Mouse (Mus musculus) lung, embryonic 14.5 days (tissue): ENCODE measurements around the gene Arpin. TPM values are rescaled to one million over a fixed set of nuclear protein-coding genes. Genes with fewer than 3 reads are reported as not detected.

ENCODE experiments used
- ATAC-seq: fragments of 200-750 bp; cut with Nextera tagmentation; 2 replicates; pipeline ENCODE4 v1.8.0; 2017; ENCODE audit warnings: mild to moderate bottlenecking, moderate TSS enrichment, moderate library complexity; ENCODE audit not compliant: insufficient read depth
- DNase-seq: peaks from one replicate; pipeline ENCODE4 v3.0.0-alpha.2; 2015
- H3K27ac ChIP-seq: fragments of 300-500 bp; sonication (generic); 2 replicates; pipeline ENCODE4 v1.5.1; 2014; ENCODE audit warnings: low read depth, mild to moderate bottlenecking, moderate library complexity
- H3K27me3 ChIP-seq: fragments of 300-500 bp; sonication (generic); 2 replicates; pipeline ENCODE4 v1.6.1; 2014; ENCODE audit warnings: low read length, control low read depth; ENCODE audit not compliant: insufficient read depth
- H3K36me3 ChIP-seq: fragments of 300-500 bp; sonication (generic); 2 replicates; pipeline ENCODE4 v1.6.1; 2014; ENCODE audit warnings: control low read depth; ENCODE audit not compliant: insufficient read depth
- H3K4me1 ChIP-seq: fragments of 300-500 bp; sonication (generic); 2 replicates; pipeline ENCODE4 v1.6.1; 2014; ENCODE audit warnings: antibody characterized with exemption, control low read depth; ENCODE audit not compliant: insufficient read depth
- H3K4me2 ChIP-seq: fragments of 300-500 bp; sonication (generic); 2 replicates; pipeline ENCODE4 v1.6.1; 2014; ENCODE audit warnings: mild to moderate bottlenecking
- H3K4me3 ChIP-seq: fragments of 300-500 bp; sonication (generic); 2 replicates; pipeline ENCODE4 v1.5.1; 2014; ENCODE audit warnings: low read depth, low read length
- H3K9ac ChIP-seq: fragments of 300-500 bp; sonication (generic); 2 replicates; pipeline ENCODE4 v1.6.1; 2014
- H3K9me3 ChIP-seq: fragments of 300-500 bp; sonication (generic); 2 replicates; pipeline ENCODE4 v1.6.1; 2016; ENCODE audit warnings: low read depth, low read length, control low read depth
- CTCF ChIP-seq: IDR thresholded peaks from 2 replicates; pipeline ENCODE4 v1.5.1; 2016; ENCODE audit warnings: antibody characterized with exemption, low read depth
- WGBS: fragments of 180-500 bp; shearing (Covaris S2); extraction: QIAGEN DNeasy Blood & Tissue Kit; methylation state at CpG from one replicate; pipeline ENCODE4 v1.1.7; 2014; 5-methylcytosine and 5-hydroxymethylcytosine counted together
- polyA plus RNA-seq: library from polyadenylated mRNA; unstranded; fragments of >200 nt; fragmentation: Nextera tagmentation; extraction: Ambion mirVana; gene quantifications from 2 replicates; pipeline ENCODE4 v1.2.1, GENCODE M21; 2014

Gene Arpin
- polyA plus RNA-seq, 1 experiment from 2014 or later = 25.3 TPM

DNA sequence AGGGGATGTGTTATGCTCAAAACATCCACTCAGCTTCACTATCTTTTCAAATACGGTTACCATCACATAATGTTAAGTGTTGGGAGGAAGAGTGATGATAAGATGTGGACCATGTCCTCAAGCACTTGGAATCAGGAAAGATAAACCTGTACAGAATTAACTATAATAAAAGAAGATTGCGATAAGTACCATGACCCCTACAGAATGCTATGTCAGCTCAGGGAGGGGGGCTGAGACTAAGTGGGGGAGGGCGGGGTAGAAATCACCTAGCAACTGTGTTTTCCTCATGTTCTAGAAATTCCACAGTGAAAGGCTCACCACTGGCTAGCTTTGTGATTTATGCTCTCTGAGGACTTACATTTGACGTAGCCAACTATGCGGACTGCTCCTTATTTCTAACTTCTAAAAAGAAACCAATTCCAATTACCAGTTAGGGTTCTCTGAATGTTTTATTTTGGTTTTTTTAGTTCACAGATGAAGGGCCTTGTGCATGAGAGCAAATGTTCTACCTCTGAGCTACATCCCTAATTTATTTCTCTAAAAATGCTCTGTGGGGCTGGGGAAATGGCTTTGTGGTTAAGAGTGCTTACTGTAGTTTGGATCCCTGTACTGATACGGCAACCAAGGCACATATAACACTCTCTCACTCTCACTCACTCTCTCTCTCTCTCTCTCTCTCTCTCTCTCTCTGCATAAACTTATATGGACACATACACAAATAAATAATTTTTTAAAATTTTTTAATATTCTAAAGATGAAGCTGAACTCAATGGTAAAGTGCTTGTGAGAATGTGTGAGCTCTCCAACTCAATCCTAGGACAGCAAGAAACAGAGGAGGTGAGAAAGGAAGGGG, 42.4 kb downstream of the Arpin start:
- Histone ChIP-seq H3K27me3 (no peaks in the 10 kb centered on the region), H3K9ac (no peak overlapping the region), H3K4me3 (no peak overlapping the region), H3K4me2 (no peak overlapping the region), H3K9me3 (no peaks in the 10 kb centered on the region), H3K4me1 (no peaks in the 10 kb centered on the region; the same call in 1 of the 2 replicates), H3K36me3 (peaks cover 23% of the 10 kb centered on the region), H3K27ac (no peak overlapping the region)
- whole genome bisulfite sequencing = 65% methylated on average over 6 of the region's 6 CpGs
- ATAC-seq (no peak), DNase-seq (no peak)
- TF ChIP-seq CTCF = no peak

DNA sequence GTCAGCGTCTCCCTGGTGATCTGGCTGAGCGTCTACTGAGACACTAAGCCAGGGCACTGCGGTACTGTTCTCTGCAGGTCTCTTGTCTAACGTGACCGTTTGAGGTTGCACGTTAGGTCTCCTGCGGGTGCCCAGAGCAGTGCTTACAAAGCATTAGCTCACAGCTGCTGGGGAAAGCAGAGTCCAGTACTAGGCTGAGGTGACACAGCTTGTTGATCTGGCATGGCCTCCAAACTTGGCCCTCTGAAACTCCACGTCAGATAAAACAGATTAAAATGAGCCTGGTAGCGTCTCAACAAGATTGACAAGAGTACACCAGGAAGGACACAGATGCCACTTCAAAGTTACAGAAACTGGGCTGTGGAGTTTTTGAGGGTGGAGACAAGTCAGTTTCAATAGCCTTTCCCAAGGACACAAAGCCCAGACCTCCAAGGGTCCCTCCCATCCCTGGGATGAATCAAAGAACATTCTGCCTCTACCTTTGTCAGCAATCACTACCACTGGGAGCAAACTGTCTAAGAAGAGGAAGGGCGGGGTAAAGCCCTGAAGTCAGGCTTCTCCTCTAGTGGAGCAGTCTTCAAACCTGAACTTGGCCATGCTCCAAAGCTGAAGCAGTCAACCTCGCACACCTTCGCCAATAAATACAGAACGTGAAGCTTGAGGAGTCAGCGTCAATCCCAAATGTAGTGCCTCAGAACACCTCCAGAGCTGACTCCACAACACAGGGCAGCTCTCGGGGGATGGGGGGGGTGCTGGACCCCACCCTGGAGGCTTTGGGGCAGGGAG, 44.5 kb downstream of the Arpin start:
- peak; percentile 39 for DNase-seq
- Histone ChIP-seq H3K9ac (no peak overlapping the region), H3K27ac (no peak overlapping the region), H3K9me3 (no peaks in the 10 kb centered on the region), H3K27me3 (no peaks in the 10 kb centered on the region), H3K36me3 (peaks cover 22% of the 10 kb centered on the region), H3K4me3 (no peak overlapping the region), H3K4me2 (no peak overlapping the region), H3K4me1 (no peaks in the 10 kb centered on the region; the same call in 1 of the 2 replicates)
- TF ChIP-seq CTCF = no peak
- 84% methylated on average over 15 of the region's 15 CpGs for WGBS
- no peak for ATAC-seq

DNA sequence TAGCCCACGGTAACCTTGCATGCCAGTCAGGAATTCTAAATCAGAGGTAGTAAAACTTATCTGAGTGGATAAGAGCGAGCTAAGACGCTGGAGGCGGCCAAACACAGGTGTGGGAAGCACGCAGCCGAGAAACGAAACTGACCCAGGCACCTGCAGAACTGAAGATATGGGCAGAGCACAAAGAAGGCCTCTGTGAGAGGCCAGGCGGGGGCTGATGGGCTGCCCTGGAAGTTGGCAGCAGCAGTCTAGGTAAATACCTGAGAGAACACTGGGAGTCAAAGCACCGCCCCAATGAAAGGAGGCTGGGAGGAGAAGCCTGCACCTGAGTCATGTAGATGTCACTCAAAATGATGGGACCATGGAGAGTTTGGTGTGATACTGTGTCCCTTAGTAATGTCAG, 46.6 kb downstream of the Arpin start:
- Histone ChIP-seq H3K36me3 (0 out of 2 replicates have a peak, but pooled peaks cover 5% of the 10 kb centered on the region), H3K4me1 (no peaks in the 10 kb centered on the region; the same call in 1 of the 2 replicates), H3K4me3 (no peak overlapping the region), H3K4me2 (0 out of 2 replicates have a peak overlapping the region, but pooled peaks have one; percentile 13), H3K9ac (0 out of 2 replicates have a peak overlapping the region, but pooled peaks have one; percentile 25), H3K27me3 (no peaks in the 10 kb centered on the region), H3K9me3 (no peaks in the 10 kb centered on the region), H3K27ac (peak overlapping the region; percentile 86)
- WGBS = 67% methylated on average over 9 of the region's 9 CpGs
- peak; percentile 64 for DNase-seq
- no peak for TF ChIP-seq CTCF
- peak; percentile 80 for ATAC-seq

DNA sequence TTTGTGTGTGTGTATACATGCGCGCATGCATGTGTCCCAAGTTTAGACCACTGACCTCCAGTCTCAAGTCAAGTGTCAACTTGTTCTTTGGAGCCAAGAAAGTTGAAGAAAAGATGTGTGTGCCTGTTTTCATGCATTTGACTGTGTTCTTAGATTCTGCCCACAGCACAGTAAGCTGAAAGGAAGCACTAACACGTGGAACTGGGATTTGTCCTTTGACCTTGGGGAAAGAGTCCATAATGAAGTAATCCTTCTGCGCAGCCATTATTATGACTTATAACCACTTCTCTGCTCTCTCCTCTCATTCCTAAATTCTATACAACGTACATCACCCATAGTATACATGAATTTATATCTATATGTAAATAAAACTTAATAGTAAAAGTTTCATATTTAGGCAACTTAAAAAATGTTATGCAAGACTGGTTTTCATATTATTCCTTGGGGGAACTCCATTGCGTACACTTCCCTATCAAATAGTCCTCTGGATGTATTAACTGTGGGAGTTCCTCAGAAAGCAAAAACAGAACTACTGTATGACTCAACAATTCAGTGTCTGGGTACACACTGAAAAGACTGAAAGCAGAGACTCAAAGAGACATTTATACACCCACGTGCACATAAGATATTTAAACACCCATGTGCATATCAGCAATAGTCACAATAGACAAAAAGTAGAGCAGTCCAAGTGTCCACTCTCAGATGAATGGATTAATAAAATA, 51.4 kb downstream of the Arpin start:
- Histone ChIP-seq H3K9ac (no peak overlapping the region), H3K4me1 (no peaks in the 10 kb centered on the region), H3K27me3 (no peaks in the 10 kb centered on the region), H3K9me3 (no peaks in the 10 kb centered on the region), H3K36me3 (peaks cover 26% of the 10 kb centered on the region; the same call in 1 of the 2 replicates), H3K4me2 (no peak overlapping the region), H3K4me3 (no peak overlapping the region), H3K27ac (no peak overlapping the region)
- no peak for TF ChIP-seq CTCF
- no peak for DNase-seq
- 80% methylated on average over 7 of the region's 7 CpGs for WGBS
- ATAC-seq = no peak

DNA sequence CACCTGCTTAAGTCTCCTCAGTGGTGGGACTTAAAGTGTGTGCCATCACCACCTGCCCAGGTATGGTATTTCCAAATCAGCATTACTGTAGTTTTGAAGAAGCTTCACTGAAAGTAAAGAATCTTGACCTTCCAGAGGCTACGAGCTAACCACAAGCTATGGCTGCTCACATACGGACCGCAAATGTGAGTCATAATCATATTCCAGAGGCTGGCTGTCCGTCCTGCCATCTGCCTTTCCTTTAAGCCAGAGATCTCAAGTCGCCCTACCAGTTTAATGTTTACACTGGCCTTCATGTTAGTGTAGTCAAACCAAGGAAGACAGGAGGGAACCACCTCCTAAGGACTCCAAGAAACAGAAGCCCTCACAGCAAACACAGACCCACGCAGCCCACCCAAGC, 53.3 kb downstream of the Arpin start:
- no peak for ATAC-seq
- H3K9ac ChIP-seq = no peak overlapping the region
- no peak for DNase-seq
- no peak overlapping the region for H3K4me2 ChIP-seq
- H3K36me3 ChIP-seq = peaks cover 26% of the 10 kb centered on the region; the same call in 1 of the 2 replicates
- WGBS = 73% methylated on average over 6 of the region's 6 CpGs
- no peaks in the 10 kb centered on the region for H3K27me3 ChIP-seq
- no peaks in the 10 kb centered on the region for H3K9me3 ChIP-seq
- no peak for TF ChIP-seq CTCF
- H3K27ac ChIP-seq = no peak overlapping the region
- no peaks in the 10 kb centered on the region for H3K4me1 ChIP-seq
- H3K4me3 ChIP-seq = no peak overlapping the region

DNA sequence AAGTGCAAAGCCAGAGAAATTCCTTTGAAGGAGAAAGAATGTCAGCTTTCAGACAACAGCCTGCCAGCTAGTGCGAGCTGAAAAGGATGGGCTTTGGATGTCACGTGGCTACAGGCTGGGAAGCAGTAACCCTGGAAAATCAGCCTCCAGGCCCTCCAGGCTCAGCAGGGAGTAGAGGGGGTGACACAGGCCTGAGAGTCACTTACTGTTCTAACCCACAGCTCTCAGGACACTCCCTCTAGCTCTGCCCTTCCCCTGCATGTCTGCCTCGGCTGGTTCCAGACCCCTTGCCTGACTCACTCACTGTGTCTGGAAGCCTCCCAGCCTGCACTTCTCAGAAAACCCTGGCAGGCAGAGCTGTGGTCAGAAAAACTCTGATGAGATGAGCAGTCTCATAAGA, 54.2 kb downstream of the Arpin start:
- ATAC-seq (no peak), DNase-seq (peak; percentile 18)
- no peak overlapping the region for H3K4me3 ChIP-seq
- no peak overlapping the region for H3K9ac ChIP-seq
- no peaks in the 10 kb centered on the region for H3K9me3 ChIP-seq
- H3K4me2 ChIP-seq = no peak overlapping the region
- peaks cover 26% of the 10 kb centered on the region; the same call in 1 of the 2 replicates for H3K36me3 ChIP-seq
- H3K27ac ChIP-seq = no peak overlapping the region
- no peaks in the 10 kb centered on the region for H3K27me3 ChIP-seq
- TF ChIP-seq CTCF = no peak
- WGBS = 25% methylated on average over 3 of the region's 3 CpGs
- H3K4me1 ChIP-seq = no peaks in the 10 kb centered on the region
